Mouse (Mus musculus) large intestine, adult 2 months (tissue): Measurements from ENCODE around the gene Tnfsf11. TPM values are rescaled to one million over a fixed set of nuclear protein-coding genes. Genes with fewer than 3 reads are reported as not detected.

ENCODE experiments used
- DNase-seq: peaks from one replicate; pipeline ENCODE4 v3.0.0-alpha.2; 2012; ENCODE audit warnings: low read depth, low spot score
- WGBS: fragments of 180-500 bp; shearing (Covaris S2); methylation state at CpG from one replicate; pipeline ENCODE4 v1.1.7; 2018; 5-methylcytosine and 5-hydroxymethylcytosine counted together
- polyA plus RNA-seq: library from polyadenylated mRNA; depleted of rRNA; stranded (reverse); fragments of >200 nt; gene quantifications from 2 replicates; pipeline ENCODE4 v1.2.3, GENCODE M21; 2012

Tnfsf11 gene
- polyA plus RNA-seq, 1 experiment, result 0.30 TPM

- no peak for DNase-seq
- WGBS, result 70% methylated on average over 9 of the region's 9 CpGs
Measured at GRCm38 (mm10) chr14:78289912-78290523, 17.8 kb downstream of the Tnfsf11 start.

- 56% methylated on average over 5 of the region's 5 CpGs for WGBS
- DNase-seq, result no peak
Measured at GRCm38 (mm10) chr14:78288903-78289302, 18.9 kb downstream of the Tnfsf11 start.

- 48% methylated on average over 7 of the region's 7 CpGs for WGBS
- peak; percentile 19 for DNase-seq
Measured at GRCm38 (mm10) chr14:78287906-78288800, 19.7 kb downstream of the Tnfsf11 start.

- WGBS, result 65% methylated on average over 5 of the region's 5 CpGs
- no peak for DNase-seq
Measured at GRCm38 (mm10) chr14:78286011-78286548, 21.8 kb downstream of the Tnfsf11 start.

- DNase-seq, result no peak
- WGBS, result 79% methylated on average over 11 of the region's 11 CpGs
Measured at GRCm38 (mm10) chr14:78282490-78282889, 25.4 kb downstream of the Tnfsf11 start.

- 66% methylated on average over 18 of the region's 18 CpGs for WGBS
- DNase-seq, result no peak
Measured at GRCm38 (mm10) chr14:78276395-78276930, 31.4 kb downstream of the Tnfsf11 start.

GRCm38 (mm10) chr14:78274851-78275250 lies 33.0 kb downstream of the Tnfsf11 start:
- no peak for DNase-seq
- WGBS, result 87% methylated on average over 5 of the region's 5 CpGs

GRCm38 (mm10) chr14:78274146-78274545 lies 33.7 kb downstream of the Tnfsf11 start:
- DNase-seq, result no peak
- 81% methylated on average over 9 of the region's 9 CpGs for WGBS

GRCm38 (mm10) chr14:78273571-78273970 lies 34.3 kb downstream of the Tnfsf11 start:
- WGBS, result 72% methylated on average over 7 of the region's 7 CpGs
- no peak for DNase-seq

GRCm38 (mm10) chr14:78264876-78265275 lies 43.0 kb downstream of the Tnfsf11 start:
- no peak for DNase-seq

GRCm38 (mm10) chr14:78262596-78262995 lies 45.2 kb downstream of the Tnfsf11 start:
- no peak for DNase-seq
- 81% methylated on average over 7 of the region's 7 CpGs for WGBS

More at GRCm38 (mm10) chr14:78264876-78265275, 43.0 kb downstream of the Tnfsf11 start:
- 84% methylated on average over 6 of the region's 6 CpGs for WGBS

GRCm38 (mm10) chr14:78261246-78261645 lies 46.6 kb downstream of the Tnfsf11 start:
- 77% methylated on average over 7 of the region's 7 CpGs for WGBS
- no peak for DNase-seq

GRCm38 (mm10) chr14:78254017-78254416 lies 53.8 kb downstream of the Tnfsf11 start:
- 79% methylated on average over 7 of the region's 7 CpGs for WGBS
- DNase-seq, result no peak

- DNase-seq, result no peak
- WGBS, result 88% methylated on average over 5 of the region's 5 CpGs
Measured at GRCm38 (mm10) chr14:78246601-78247000, 61.2 kb downstream of the Tnfsf11 start.

- DNase-seq, result no peak
- 26% methylated on average over 4 of the region's 4 CpGs for WGBS
Measured at GRCm38 (mm10) chr14:78244811-78245210, 63.0 kb downstream of the Tnfsf11 start.

GRCm38 (mm10) chr14:78239346-78239745 lies 68.5 kb downstream of the Tnfsf11 start:
- DNase-seq, result no peak
- WGBS, result 79% methylated on average over 6 of the region's 6 CpGs

- no peak for DNase-seq
- WGBS, result 56% methylated on average over 6 of the region's 6 CpGs
Measured at GRCm38 (mm10) chr14:78237238-78237637, 70.6 kb downstream of the Tnfsf11 start.

- DNase-seq, result no peak
- WGBS, result 38% methylated on average over 4 of the region's 4 CpGs
Measured at GRCm38 (mm10) chr14:78236144-78236543, 71.7 kb downstream of the Tnfsf11 start.

- DNase-seq, result no peak
- whole genome bisulfite sequencing, result 45% methylated on average over 3 of the region's 3 CpGs
Measured at GRCm38 (mm10) chr14:78235296-78235695, 72.5 kb downstream of the Tnfsf11 start.

- no peak for DNase-seq
- whole genome bisulfite sequencing, result 56% methylated on average over 4 of the region's 4 CpGs
Measured at GRCm38 (mm10) chr14:78229012-78229411, 78.8 kb downstream of the Tnfsf11 start.
